Mouse (Mus musculus) right cerebral cortex, postnatal 25 days (tissue): ENCODE results near the gene Tmem251.

Experiments used
- DNase-seq: peaks from one replicate; pipeline ENCODE4 v3.0.0; 2022

Gene Tmem251

GRCm38 (mm10) chr12:102713153-102713865, 30.3 kb upstream of the Tmem251 start:
- DNase-seq, result no peak

GRCm38 (mm10) chr12:102714116-102714515, 29.4 kb upstream of the Tmem251 start:
- DNase-seq, result no peak

- DNase-seq, result no peak
These were observed 28.7 kb upstream of the Tmem251 start for GRCm38 (mm10) chr12:102714654-102715395.

- DNase-seq, result no peak
These were observed 23.8 kb upstream of the Tmem251 start for GRCm38 (mm10) chr12:102719552-102720315.

- no peak for DNase-seq
These were observed 21.1 kb upstream of the Tmem251 start for GRCm38 (mm10) chr12:102722451-102722850.

- no peak for DNase-seq
These were observed 20.6 kb upstream of the Tmem251 start for GRCm38 (mm10) chr12:102722966-102723365.

- no peak for DNase-seq
These were observed 19.7 kb upstream of the Tmem251 start for GRCm38 (mm10) chr12:102723861-102724260.

GRCm38 (mm10) chr12:102725146-102725545, 18.4 kb upstream of the Tmem251 start:
- no peak for DNase-seq

- no peak for DNase-seq
These were observed 17.8 kb upstream of the Tmem251 start for GRCm38 (mm10) chr12:102725761-102726175.

- peak; percentile 58 for DNase-seq
These were observed 13.4 kb upstream of the Tmem251 start for GRCm38 (mm10) chr12:102729855-102730797.

- DNase-seq, result no peak
These were observed 12.6 kb upstream of the Tmem251 start for GRCm38 (mm10) chr12:102730798-102731619.

- DNase-seq, result peak; percentile 26
These were observed 10.2 kb upstream of the Tmem251 start for GRCm38 (mm10) chr12:102733381-102733780.

- no peak for DNase-seq
These were observed 4.5 kb upstream of the Tmem251 start for GRCm38 (mm10) chr12:102739096-102739495.

- DNase-seq, result no peak
These were observed 3.3 kb upstream of the Tmem251 start for GRCm38 (mm10) chr12:102740285-102740684.

GRCm38 (mm10) chr12:102742056-102742455, 1.5 kb upstream of the Tmem251 start:
- no peak for DNase-seq

- no peak for DNase-seq
These were observed 450 bp upstream of the Tmem251 start for GRCm38 (mm10) chr12:102743036-102743588.

GRCm38 (mm10) chr12:102744839-102745238, 1.3 kb downstream of the Tmem251 start:
- no peak for DNase-seq

- DNase-seq, result no peak
These were observed 4.7 kb downstream of the Tmem251 start for GRCm38 (mm10) chr12:102748256-102748655.

- no peak for DNase-seq
These were observed 12.7 kb downstream of the Tmem251 start for GRCm38 (mm10) chr12:102756304-102756703.

GRCm38 (mm10) chr12:102757055-102757688, 13.6 kb downstream of the Tmem251 start:
- DNase-seq, result no peak
